Mouse (Mus musculus): ENCODE data around the gene Gm7247. TPM values are rescaled to one million over a fixed set of nuclear protein-coding genes. Genes with fewer than 3 reads are reported as not detected.

The Gm7247 gene
- not detected in 2 replicates for polyA plus RNA-seq (2012; rRNA removed)

DNA sequence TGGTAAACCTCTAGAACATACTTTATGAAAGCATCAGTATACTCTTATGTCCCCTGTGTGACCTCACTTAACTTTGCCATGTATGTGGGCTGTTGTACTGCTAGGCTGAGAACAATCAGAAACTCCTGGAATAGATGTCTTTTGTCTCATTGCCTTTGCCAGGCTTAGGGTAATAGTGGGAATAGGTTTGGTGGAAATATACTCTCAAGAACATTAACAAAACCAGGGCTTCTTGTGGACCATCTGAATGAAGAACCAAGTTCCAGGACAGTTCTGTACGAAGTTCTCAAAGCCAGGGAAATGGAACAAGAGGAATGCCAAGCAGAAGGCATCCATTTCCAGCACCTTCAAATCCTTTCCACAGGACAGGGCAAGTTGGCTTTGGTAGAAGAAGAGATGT lies at the start of gene Gm7247:
Gene Gm7247, plus strand, starts transcription at position 301 of the 400 bp plus-strand sequence.

DNA sequence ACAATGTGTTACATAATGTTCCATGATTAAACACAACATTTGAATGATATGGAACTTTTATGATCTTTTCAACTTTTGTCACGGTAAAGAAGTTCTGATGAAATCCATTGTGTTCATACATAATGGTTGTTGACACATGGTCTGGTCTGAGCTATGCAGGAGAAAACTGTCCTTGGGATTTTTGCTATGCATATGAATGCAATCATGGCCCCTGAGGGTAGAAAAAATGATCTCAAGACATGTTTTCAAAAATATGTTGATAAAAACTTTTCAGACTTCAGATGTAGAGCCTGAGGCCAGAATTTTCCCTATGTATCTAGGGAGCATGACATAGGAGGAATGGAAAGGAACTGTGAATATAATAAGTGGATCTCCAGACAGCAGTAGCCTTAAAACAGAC lies 49.0 kb downstream of the Gm7247 start, which contains the start of gene Vmn2r88:
Gene Vmn2r88, plus strand, starts transcription at position 301 of the 400 bp plus-strand sequence.

DNA sequence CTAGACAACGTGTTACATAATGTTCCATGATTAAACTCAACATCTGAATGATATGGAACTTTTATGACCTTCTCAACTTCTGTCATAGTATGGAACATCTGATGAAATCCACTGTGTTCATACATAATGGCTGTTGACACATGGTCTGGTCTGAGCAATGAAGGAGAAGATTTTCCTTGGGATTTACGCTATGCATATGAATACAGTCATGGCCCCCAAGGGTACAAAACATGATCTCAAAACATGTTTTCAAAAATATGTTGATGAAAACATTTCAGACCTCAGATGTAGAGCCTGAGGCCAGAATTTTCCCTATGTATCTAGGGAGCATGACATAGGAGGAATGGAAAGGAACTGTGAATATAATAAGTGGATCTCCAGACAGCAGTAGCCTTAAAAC lies 90.0 kb downstream of the Gm7247 start, which contains the start of gene Vmn2r89:
Gene Vmn2r89, plus strand, starts transcription at position 301 of the 400 bp plus-strand sequence.

DNA sequence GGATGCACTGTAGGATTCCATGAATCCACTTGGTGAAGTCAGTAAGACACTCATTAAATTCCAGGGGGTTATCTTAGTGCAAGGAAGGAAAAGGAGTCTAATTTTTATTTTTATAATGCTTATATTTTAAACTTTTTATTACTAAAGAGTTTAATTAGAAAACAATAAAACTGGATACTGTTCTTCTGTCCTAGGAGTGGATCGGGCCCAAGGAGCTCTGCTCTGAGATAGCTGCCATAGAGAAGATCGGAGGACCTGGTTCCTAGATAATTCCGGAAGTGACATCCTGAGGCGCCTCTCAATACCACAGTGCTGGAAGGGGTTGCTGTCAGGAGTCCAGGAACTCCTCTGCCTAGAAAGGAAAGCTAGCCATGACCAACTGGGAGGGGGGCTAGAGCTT lies 190.9 kb downstream of the Gm7247 start, which contains the start of gene Gm5622:
Gene Gm5622, plus strand, starts transcription at position 301 of the 400 bp plus-strand sequence.

DNA sequence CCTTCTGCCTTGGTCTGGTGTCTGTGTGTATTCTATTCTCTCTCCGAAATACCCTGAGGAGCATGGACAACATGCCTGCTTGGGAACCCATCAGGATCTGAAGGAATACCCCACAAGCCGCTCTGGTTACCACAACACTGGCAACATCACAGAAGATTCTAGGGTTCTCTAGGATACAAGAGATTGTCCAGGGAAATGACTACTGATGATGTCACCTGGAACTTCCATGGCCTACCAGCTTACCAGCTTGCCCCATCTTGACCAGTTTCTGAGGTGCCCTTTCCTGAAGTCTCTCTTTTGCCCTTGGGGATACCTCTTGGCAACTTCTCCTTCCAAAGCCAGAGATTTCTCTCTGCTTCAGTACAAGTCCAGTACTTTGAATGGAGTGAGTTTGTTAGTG lies 212.4 kb downstream of the Gm7247 start, which contains the start of gene Gm17175:
Gene Gm17175, minus strand, starts transcription at position 101 of the 400 bp plus-strand sequence.

DNA sequence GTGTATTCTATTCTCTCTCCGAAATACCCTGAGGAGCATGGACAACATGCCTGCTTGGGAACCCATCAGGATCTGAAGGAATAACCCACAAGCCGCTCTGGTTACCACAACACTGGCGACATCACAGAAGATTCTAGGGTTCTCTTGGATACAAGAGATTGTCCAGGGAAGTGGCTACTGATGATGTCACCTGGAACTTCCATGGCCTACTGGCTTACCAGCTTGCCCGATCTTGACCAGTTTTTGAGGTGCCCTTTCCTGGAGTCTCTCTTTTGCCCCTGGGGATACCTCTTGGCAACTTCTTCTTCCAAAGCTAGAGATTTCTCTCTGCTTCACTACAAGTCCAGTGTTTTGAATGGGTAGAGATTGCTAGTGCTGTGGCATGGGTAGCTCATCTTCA lies 230.5 kb downstream of the Gm7247 start, which contains the start of gene Gm17174:
Gene Gm17174, minus strand, starts transcription at position 101 of the 400 bp plus-strand sequence.

DNA sequence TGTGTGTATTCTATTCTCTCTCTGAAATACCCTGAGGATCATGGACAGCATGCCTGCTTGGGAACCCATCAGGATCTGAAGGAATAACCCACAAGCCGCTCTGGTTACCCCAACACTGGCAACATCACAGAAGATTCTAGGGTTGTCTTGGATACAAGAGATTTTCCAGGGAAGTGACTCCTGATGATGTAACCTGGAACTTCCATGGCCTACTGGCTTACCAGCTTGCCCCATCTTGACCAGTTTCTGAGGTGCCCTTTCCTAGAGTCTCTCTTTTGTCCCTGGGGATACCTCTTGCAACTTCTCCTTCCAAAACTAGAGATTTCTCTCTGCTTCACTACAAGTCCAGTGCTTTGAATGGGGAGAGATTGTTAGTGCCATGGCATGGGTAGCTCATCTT lies 249.7 kb downstream of the Gm7247 start, which contains the start of gene Gm17078:
Gene Gm17078, minus strand, starts transcription at position 101 of the 400 bp plus-strand sequence.

Other genes with a start within 250 kb of the Gm7247 start
- not detected in 2 replicates for gene Eddm3b, start 247.3 kb upstream of the Gm7247 start, polyA plus RNA-seq (2012; rRNA removed)
- gene Rnase6, start 237.8 kb upstream of the Gm7247 start, polyA plus RNA-seq (2012; rRNA removed) = 2.6 and 4.3 TPM in 2 replicates
- 0.07 and 0.82 TPM in 2 replicates for gene Rnase1, start 215.0 kb upstream of the Gm7247 start, polyA plus RNA-seq (2012; rRNA removed)
- gene Rnase2b, start 199.5 kb upstream of the Gm7247 start, polyA plus RNA-seq (2012; rRNA removed) = not detected in 2 replicates
- gene Ang2, start 162.6 kb upstream of the Gm7247 start, polyA plus RNA-seq (2012; rRNA removed) = not detected in 2 replicates
- not detected in 2 replicates for gene Ear14, start 158.4 kb upstream of the Gm7247 start, polyA plus RNA-seq (2012; rRNA removed)
- gene Rnase2a, start 105.6 kb upstream of the Gm7247 start, polyA plus RNA-seq (2012; rRNA removed) = not detected in 2 replicates
- not detected in 2 replicates for gene Vmn2r88, start 49.1 kb downstream of the Gm7247 start, polyA plus RNA-seq (2012; rRNA removed)
- gene Vmn2r89, start 90.1 kb downstream of the Gm7247 start, polyA plus RNA-seq (2012; rRNA removed) = not detected in 2 replicates
- gene Gm5622, start 191.0 kb downstream of the Gm7247 start, polyA plus RNA-seq (2012; rRNA removed) = 0.06 and 0.08 TPM in 2 replicates
- not detected in 2 replicates for gene Gm17175, start 212.3 kb downstream of the Gm7247 start, polyA plus RNA-seq (2012; rRNA removed)
- gene Gm17174, start 230.4 kb downstream of the Gm7247 start, polyA plus RNA-seq (2012; rRNA removed) = not detected in 2 replicates
- not detected in 2 replicates for gene Gm17078, start 249.6 kb downstream of the Gm7247 start, polyA plus RNA-seq (2012; rRNA removed)

Data from liver, embryonic 18 days (tissue).